Mouse (Mus musculus) adrenal gland, adult 18-20 months (tissue): Measurements from ENCODE around the gene Cecr2. TPM values are rescaled to one million over a fixed set of nuclear protein-coding genes. Genes with fewer than 3 reads are reported as not detected.

Experiments used
- DNase-seq, 2 experiments: peaks; one replicate each; pipeline ENCODE4 v3.0.0; 2021 to 2022; ENCODE audit warnings: low spot score in 2 of 2
- microRNA-seq, 2 experiments: library from miRNA; unstranded; fragments of <30 nt; microRNA quantifications; one replicate each; pipeline ENCODE4 v1.2.0; 2021; ENCODE audit warnings: borderline number of aligned reads in 2 of 2
- total RNA-seq, 2 experiments: library from RNA; stranded (reverse); gene quantifications; 1 replicate in 1 of 2; 2 replicates in 1 of 2; pipeline ENCODE4 v1.2.3; 2021

The Cecr2 gene
- total RNA-seq, 2 experiments from 2014 or later, result 6.1 to 7.9 TPM

- no peak for DNase-seq
Measured at GRCm38 (mm10) chr6:120820144-120820543, 154.0 kb downstream of the Cecr2 start.

Small RNAs within 50 kb of the gene (microRNA-seq; reads per million reads assigned to microRNA genes)
- 0 reads per million in 2 experiments for gene Gm25193

Other genes starting within 250 kb of the Cecr2 start
- 10 to 100 TPM in 1 of 2 experiments, 1 to 10 TPM in 1; 8.5 to 10.3 TPM for gene Il17ra, start 203.1 kb upstream of the Cecr2 start, total RNA-seq
- under 1 TPM in 1 of 2 experiments, not detected in 1; 0.10 TPM for gene Tmem121b, start 172.6 kb upstream of the Cecr2 start, total RNA-seq
- gene Hdhd5, start 135.1 kb upstream of the Cecr2 start, total RNA-seq, result 10 to 100 TPM; 24.3 to 33.6 TPM
- gene Slc25a18, start 107.2 kb downstream of the Cecr2 start, total RNA-seq, result under 1 TPM in 1 of 2 experiments, not detected in 1; 0.26 TPM
- gene Atp6v1e1, start 156.4 kb downstream of the Cecr2 start, total RNA-seq, result 100 to 1,000 TPM; 269 to 456 TPM
- gene Bcl2l13, start 169.8 kb downstream of the Cecr2 start, total RNA-seq, result 10 to 100 TPM; 63.9 to 78.9 TPM